Mouse (Mus musculus) kidney, adult 2 months (tissue): Measurements from ENCODE around the gene Fbxl21.

ENCODE experiments used
- CTCF ChIP-seq: fragments of 200-500 bp; conservative IDR thresholded peaks from 2 replicates; pipeline ENCODE4 v1.5.1; 2011; ENCODE audit warnings: low read depth, mild to moderate bottlenecking, control low read depth, low read length, moderate library complexity, mixed read lengths; ENCODE audit not compliant: insufficient read depth, insufficient read length
- POLR2A ChIP-seq: fragments of 200-500 bp; IDR thresholded peaks from one replicate; pipeline ENCODE4 v1.6.1; 2011; ENCODE audit warnings: low read depth, low read length, control low read depth

DNA sequence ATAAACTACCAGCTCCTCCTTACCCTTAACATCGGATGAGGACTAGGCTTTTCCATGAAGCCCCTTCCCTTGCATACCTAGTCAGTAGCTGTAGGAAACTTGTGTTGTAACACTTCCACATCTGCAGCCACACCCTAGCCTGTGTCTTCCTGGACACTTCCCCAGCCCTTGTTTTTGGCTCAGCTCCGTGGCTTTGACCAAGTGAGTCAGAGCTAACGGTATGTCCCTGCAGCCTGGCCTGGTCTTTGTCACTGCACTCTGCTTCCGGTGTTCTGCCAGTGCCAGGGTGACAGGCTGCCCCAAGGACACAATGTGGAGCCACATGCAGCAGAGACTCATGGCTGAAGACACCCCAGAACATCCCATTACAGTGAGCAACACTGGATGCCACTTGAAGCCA lies 27.1 kb downstream of the Fbxl21 start:
- TF ChIP-seq CTCF (no peak), POLR2A (no peak)
